Mouse (Mus musculus) forebrain, embryonic 12.5 days (tissue): ENCODE data around the gene Hpca. TPM values are rescaled to one million over a fixed set of nuclear protein-coding genes. Genes with fewer than 3 reads are reported as not detected.

Source experiments
- ATAC-seq: fragments of 200-750 bp; cut with Nextera tagmentation; 2 replicates; pipeline ENCODE4 v1.8.0; 2017; ENCODE audit warnings: moderate TSS enrichment; ENCODE audit not compliant: low FRiP score
- H3K27ac ChIP-seq: fragments of 300-500 bp; sonication (generic); 2 replicates; pipeline ENCODE4 v1.5.1; 2016; ENCODE audit warnings: mild to moderate bottlenecking
- H3K27me3 ChIP-seq: fragments of 300-500 bp; sonication (generic); 2 replicates; pipeline ENCODE4 v1.6.1; 2016; ENCODE audit warnings: mild to moderate bottlenecking
- H3K36me3 ChIP-seq: fragments of 300-500 bp; sonication (generic); replicated peaks from 2 replicates; pipeline ENCODE4 v1.6.1; 2016; ENCODE audit warnings: mild to moderate bottlenecking
- H3K4me1 ChIP-seq: fragments of 300-500 bp; sonication (generic); 2 replicates; pipeline ENCODE4 v1.6.1; 2016
- H3K4me2 ChIP-seq: fragments of 300-500 bp; sonication (generic); 2 replicates; pipeline ENCODE4 v1.6.1; 2016; ENCODE audit warnings: mild to moderate bottlenecking, moderate library complexity
- H3K4me3 ChIP-seq: fragments of 300-500 bp; sonication (generic); replicated peaks from 2 replicates; pipeline ENCODE4 v1.5.1; 2016; ENCODE audit warnings: mild to moderate bottlenecking
- H3K9ac ChIP-seq: fragments of 300-500 bp; sonication (generic); 2 replicates; pipeline ENCODE4 v1.6.1; 2016; ENCODE audit warnings: mild to moderate bottlenecking
- H3K9me3 ChIP-seq: fragments of 300-500 bp; sonication (generic); 2 replicates; pipeline ENCODE4 v1.6.1; 2016
- WGBS: fragments of 180-500 bp; shearing (Covaris S2); methylation state at CpG from one replicate; pipeline ENCODE4 v1.1.7; 2016; 5-methylcytosine and 5-hydroxymethylcytosine counted together
- polyA plus RNA-seq: library from polyadenylated mRNA; unstranded; fragments of >200 nt; fragmentation: Nextera tagmentation; extraction: Ambion mirVana; gene quantifications from 2 replicates; pipeline ENCODE4 v1.2.1, GENCODE M21; 2016

The Hpca gene
- polyA plus RNA-seq = 6.0 and 6.4 TPM in 2 replicates

DNA sequence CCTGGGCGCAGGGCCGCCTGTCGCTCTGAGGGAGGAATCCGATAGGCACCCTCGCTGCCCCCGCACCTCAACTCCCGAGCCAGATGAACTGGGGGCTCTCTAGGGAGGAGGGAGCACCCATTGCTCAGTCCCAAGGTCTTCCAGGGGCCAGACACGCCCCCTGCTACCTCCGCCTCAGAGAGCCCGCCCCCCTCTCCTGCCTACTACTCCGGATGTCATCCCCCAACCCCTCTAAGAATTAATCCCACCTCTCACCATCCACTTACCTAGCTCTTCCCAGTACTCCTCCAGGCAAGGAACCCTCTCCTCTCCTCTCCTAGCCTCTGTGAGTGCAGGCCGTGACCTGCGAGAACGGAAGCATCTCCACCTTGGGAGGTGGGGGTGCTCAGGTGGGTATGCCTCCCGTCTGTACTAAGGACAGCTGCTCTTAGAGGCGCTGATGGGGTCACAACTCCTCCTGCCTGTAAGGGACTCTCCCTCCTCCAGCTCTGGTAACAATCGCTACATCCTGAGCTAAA lies at the start of gene Hpca:
Hpca (minus strand) TSS at position 468 of the 518 bp plus-strand sequence.
- peak; percentile 5; the same call in 1 of the 2 replicates for ATAC-seq
- Histone ChIP-seq H3K27me3 (peaks cover 89% of the 10 kb centered on the region), H3K9me3 (no peaks in the 10 kb centered on the region), H3K9ac (peak within 1 kb of the TSS; percentile 49), H3K27ac (no peak within 1 kb of the TSS), H3K4me3 (peak within 1 kb of the TSS; percentile 43), H3K4me1 (peaks cover 39% of the 10 kb centered on the region), H3K4me2 (peak within 1 kb of the TSS; percentile 85), H3K36me3 (no peaks in the 10 kb centered on the region)
- 2% methylated on average over 17 of the region's 17 CpGs for WGBS

DNA sequence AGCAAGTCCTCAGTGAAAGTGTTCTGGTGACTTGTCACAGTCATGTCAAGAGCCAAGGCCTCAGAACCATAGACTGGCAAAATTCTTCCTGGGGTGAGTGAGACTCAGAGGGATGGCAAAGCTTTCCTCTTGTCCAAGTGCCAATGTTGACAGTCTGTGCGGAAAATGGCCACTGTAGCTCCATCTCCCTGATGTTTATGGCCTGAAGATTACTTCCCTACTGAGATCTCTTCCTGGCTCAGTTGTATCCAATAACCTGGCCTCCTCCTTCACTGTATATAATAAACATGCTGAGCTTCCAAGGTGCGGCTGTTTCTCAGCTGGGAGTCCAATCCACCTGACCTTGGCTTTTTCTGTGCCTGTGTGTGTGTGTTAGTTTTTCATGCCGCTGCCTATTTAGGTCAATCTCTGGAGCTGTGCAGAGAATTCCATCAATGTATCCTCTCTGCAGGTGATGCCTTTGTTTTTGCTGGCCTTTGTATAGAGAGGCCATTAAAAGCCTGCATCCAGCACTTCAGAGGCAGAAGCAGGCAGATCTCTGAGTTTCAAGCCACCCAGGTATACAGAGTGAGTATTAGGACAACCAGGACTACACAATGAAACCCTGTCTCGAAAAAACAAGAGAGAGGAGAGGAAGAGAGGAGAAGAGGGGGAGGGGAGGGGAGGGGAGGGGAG lies 39.9 kb upstream of the Hpca start:
- H3K27ac ChIP-seq = no peak overlapping the region
- ATAC-seq = no peak
- H3K27me3 ChIP-seq = no peaks in the 10 kb centered on the region
- no peaks in the 10 kb centered on the region for H3K4me1 ChIP-seq
- peaks cover 28% of the 10 kb centered on the region for H3K36me3 ChIP-seq
- H3K9ac ChIP-seq = no peak overlapping the region
- H3K4me2 ChIP-seq = no peak overlapping the region
- 86% methylated on average over 4 of the region's 4 CpGs for WGBS
- no peak overlapping the region for H3K4me3 ChIP-seq
- H3K9me3 ChIP-seq = no peaks in the 10 kb centered on the region

DNA sequence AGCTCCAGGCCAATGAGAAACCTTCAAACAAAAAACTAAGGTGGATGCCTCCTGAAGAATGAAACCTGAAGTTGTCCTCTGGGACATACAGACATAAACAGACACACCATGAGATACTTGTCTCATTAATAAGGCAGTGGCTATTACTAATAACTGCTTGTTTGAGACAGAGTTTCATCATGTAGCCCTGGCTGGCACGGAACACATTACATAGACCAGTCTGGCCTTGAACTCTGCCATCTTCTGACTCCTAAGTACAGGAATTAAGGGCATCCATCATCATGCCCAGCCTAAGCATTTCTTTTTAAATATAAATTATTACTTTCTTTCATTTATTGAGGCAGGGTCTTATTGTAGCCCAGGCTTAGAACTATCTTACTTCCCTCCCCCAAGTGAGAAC lies 39.2 kb upstream of the Hpca start:
- no peak overlapping the region for H3K4me3 ChIP-seq
- WGBS = 97% methylated on average over 1 of the region's 1 CpGs
- H3K27me3 ChIP-seq = no peaks in the 10 kb centered on the region
- no peak overlapping the region for H3K9ac ChIP-seq
- no peak overlapping the region for H3K27ac ChIP-seq
- H3K4me1 ChIP-seq = no peaks in the 10 kb centered on the region
- no peaks in the 10 kb centered on the region for H3K9me3 ChIP-seq
- ATAC-seq = no peak
- no peak overlapping the region for H3K4me2 ChIP-seq
- H3K36me3 ChIP-seq = peaks cover 28% of the 10 kb centered on the region

DNA sequence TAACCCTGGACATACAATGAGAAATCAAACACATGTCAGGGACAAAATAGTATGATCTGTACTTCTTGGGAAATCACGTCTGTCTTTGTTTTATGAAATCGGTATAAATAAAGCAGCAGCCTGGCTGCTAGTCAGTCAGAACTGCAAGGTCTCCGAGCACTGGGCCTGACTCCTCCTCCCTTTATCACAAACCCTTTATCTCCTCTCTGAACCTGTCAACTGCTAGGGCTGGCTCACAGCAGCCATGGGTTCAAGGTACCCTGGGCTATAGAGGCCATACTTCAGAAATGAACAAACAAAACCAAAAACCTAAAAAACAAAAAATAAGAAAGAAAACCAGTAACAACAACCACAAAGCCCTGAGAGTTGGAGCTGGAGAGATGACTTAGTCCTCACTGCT lies 36.7 kb upstream of the Hpca start:
- H3K36me3 ChIP-seq = peaks cover 34% of the 10 kb centered on the region
- no peak for ATAC-seq
- no peak overlapping the region for H3K4me2 ChIP-seq

DNA sequence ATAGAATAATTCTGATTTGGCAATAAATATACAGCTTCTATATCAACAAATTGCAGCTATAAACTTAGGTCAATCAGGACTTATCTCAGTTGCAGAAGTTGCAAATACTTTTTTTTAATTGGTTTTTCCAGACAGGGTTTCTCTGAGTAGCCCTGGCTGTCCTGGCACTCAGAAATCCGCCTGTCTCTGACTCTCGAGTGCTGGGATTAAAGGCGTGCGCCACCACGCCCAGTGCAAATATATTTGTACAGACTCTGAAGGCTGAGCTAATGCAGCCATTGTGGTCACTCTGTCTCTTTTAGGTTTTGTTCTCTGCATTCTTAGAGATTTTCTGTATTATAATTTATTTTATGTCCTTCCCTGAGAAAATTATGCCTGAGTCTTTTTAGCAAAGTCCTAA lies 35.7 kb upstream of the Hpca start:
- Histone ChIP-seq H3K9me3 (no peaks in the 10 kb centered on the region), H3K36me3 (peaks cover 44% of the 10 kb centered on the region), H3K4me2 (no peak overlapping the region), H3K4me3 (no peak overlapping the region), H3K27ac (no peak overlapping the region), H3K27me3 (no peaks in the 10 kb centered on the region), H3K9ac (no peak overlapping the region), H3K4me1 (no peaks in the 10 kb centered on the region)
- WGBS = 92% methylated on average over 5 of the region's 5 CpGs
- ATAC-seq = no peak

More for the DNA sequence above, 36.7 kb upstream of the Hpca start:
- no peak overlapping the region for H3K27ac ChIP-seq
- WGBS = 71% methylated on average over 3 of the region's 3 CpGs
- H3K4me1 ChIP-seq = no peaks in the 10 kb centered on the region
- no peaks in the 10 kb centered on the region for H3K9me3 ChIP-seq
- no peaks in the 10 kb centered on the region for H3K27me3 ChIP-seq
- H3K9ac ChIP-seq = no peak overlapping the region
- no peak overlapping the region for H3K4me3 ChIP-seq

DNA sequence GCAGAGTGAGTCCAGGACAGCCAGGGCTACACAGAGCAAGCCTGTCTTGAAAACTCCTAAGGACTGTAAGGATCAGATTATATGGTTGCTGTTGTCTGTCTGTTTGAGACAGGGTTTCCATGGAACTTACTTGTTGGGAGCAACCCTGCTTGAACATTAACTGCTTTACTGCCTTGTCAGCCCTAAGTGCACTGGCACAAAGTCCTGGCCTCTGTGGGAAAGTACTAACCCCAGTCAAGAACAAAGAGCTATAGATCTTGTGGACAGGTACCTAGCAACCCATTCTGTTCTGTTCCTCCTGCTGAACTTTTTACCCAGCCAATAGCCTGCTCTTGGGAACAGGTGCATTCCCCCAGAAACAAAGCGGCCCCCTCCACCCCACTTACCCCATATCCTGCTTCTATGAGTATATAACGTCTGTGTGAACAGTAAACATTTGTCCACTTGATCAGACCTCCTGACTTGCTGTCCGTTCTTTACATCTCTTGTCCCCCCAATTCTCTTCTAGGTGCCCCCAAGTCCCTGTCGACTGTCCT lies 29.5 kb upstream of the Hpca start:
- H3K9ac ChIP-seq = no peak overlapping the region
- peaks cover 63% of the 10 kb centered on the region for H3K36me3 ChIP-seq
- no peak overlapping the region for H3K4me3 ChIP-seq
- no peaks in the 10 kb centered on the region for H3K9me3 ChIP-seq
- H3K27me3 ChIP-seq = no peaks in the 10 kb centered on the region
- H3K4me1 ChIP-seq = peaks cover 6% of the 10 kb centered on the region; the same call in 1 of the 2 replicates
- H3K4me2 ChIP-seq = no peak overlapping the region
- 93% methylated on average over 4 of the region's 4 CpGs for WGBS
- ATAC-seq = no peak
- H3K27ac ChIP-seq = no peak overlapping the region

DNA sequence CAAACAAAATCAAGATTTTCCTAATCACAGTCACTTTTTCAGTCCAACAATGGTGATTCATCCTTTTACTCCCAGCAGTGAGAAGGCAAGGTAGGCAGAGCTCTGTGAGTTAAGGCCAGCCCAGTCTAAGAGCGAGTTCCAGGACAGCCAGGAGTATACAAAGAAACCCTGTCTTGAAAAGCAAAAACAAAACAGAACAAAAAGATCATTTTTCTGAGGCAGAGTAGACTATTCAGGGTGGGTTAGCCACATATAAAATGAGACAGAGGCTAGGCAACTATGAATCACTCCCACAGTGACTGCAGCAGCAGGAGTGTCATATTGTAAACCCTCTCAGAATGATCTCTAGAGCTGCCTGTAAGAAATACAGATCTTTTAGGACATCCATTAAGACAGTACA lies 27.5 kb upstream of the Hpca start:
- Histone ChIP-seq H3K4me3 (no peak overlapping the region), H3K9ac (no peak overlapping the region), H3K27me3 (no peaks in the 10 kb centered on the region), H3K4me1 (peaks cover 18% of the 10 kb centered on the region), H3K4me2 (no peak overlapping the region), H3K9me3 (no peaks in the 10 kb centered on the region), H3K27ac (no peak overlapping the region), H3K36me3 (peaks cover 49% of the 10 kb centered on the region)
- ATAC-seq = no peak
- WGBS = 65% methylated on average over 1 of the region's 1 CpGs

DNA sequence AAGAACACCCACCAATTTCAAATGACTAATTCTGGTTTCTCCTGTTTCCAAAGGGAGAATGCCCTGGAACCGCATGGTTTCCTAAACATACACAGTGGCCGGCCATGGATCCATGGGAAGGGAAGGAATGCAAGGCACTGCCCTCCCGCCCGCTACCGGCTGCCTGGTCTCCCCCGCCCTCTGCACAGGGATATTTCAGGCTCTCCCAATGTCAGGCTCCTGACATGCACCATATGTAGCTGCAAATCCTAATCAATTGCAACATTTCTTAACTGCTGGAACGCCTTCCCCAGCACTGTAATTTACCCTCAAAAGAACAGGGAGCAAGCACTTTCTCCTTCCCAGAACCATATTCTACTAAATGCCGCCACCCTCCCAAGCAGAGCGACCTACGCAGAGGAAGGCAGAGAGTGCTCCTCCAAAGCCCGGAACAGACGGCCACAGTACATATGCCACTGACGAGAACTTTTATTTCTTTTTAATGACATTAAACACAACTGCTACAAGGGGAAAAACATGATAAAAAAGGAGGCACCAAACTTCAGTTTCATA lies 25.8 kb upstream of the Hpca start:
- H3K4me2 ChIP-seq = no peak overlapping the region
- no peaks in the 10 kb centered on the region for H3K9me3 ChIP-seq
- 90% methylated on average over 13 of the region's 13 CpGs for WGBS
- no peak overlapping the region for H3K4me3 ChIP-seq
- no peaks in the 10 kb centered on the region for H3K27me3 ChIP-seq
- peaks cover 35% of the 10 kb centered on the region for H3K36me3 ChIP-seq
- ATAC-seq = no peak
- no peak overlapping the region for H3K9ac ChIP-seq
- no peak overlapping the region for H3K27ac ChIP-seq
- peaks cover 26% of the 10 kb centered on the region for H3K4me1 ChIP-seq

DNA sequence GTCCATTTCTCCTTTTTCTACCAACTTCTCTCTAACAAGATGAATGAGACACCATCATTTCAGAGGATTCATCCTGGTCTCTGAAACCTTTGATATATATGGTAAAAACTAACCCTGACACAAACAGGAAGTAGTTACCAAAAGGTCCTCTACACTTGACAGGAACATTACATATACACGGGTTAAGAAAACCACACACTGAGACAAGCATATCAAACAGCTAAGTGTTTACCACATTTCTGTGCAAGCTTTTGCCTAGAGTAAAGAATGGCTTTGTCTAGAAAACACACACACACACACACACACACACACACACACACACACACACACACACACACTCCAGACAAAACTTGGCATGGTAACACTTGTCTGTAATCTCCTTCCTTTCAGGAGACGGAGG lies 24.6 kb upstream of the Hpca start:
- Histone ChIP-seq H3K4me2 (no peak overlapping the region), H3K27ac (no peak overlapping the region), H3K9ac (no peak overlapping the region), H3K27me3 (no peaks in the 10 kb centered on the region), H3K4me3 (no peak overlapping the region), H3K36me3 (peaks cover 24% of the 10 kb centered on the region), H3K9me3 (no peaks in the 10 kb centered on the region), H3K4me1 (peaks cover 29% of the 10 kb centered on the region)
- no peak for ATAC-seq
- WGBS = 81% methylated on average over 2 of the region's 2 CpGs

DNA sequence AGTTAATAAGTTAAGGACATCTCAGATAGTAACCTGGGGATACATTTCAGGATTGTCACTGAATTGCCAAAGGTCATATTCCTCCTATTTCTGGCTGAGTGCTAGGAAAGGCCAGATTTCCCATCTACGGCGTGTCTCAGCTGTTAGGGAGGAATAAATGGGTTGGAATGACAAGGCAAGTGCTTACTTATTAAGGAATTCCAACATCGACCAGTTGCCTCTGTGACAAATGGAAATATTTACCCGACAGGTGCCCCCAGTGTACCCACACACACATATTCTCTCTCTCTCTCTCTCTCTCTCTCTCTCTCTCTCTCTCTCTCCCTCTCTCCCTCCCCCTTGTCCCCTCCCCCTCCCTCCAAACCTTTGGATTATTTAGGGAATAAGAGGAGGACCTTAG lies 24.1 kb upstream of the Hpca start:
- peaks cover 19% of the 10 kb centered on the region for H3K36me3 ChIP-seq
- H3K4me1 ChIP-seq = peaks cover 29% of the 10 kb centered on the region
- 85% methylated on average over 4 of the region's 4 CpGs for WGBS
- H3K4me2 ChIP-seq = no peak overlapping the region
- H3K9ac ChIP-seq = no peak overlapping the region
- no peak overlapping the region for H3K27ac ChIP-seq
- ATAC-seq = no peak
- H3K9me3 ChIP-seq = no peaks in the 10 kb centered on the region
- H3K4me3 ChIP-seq = no peak overlapping the region
- no peaks in the 10 kb centered on the region for H3K27me3 ChIP-seq

DNA sequence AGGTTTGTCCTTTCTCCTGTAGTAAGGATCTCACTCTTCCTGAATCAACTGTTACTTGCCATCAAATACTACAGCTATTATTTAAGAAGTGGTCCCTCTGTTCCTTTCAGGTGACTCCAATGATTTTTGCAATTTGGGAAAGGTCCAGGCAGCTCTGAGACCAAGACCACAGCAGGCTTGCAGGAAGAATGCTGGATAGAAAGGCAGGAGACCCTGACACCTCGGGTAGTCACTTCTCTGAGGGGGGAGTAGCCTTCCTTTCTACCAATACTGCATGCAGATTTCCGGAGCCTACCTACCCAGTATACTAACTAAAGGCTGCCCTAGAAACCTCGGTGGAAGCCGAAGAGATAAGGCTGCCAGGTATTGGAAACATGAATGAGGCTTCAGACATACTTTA lies 23.6 kb upstream of the Hpca start:
- no peak overlapping the region for H3K9ac ChIP-seq
- H3K9me3 ChIP-seq = no peaks in the 10 kb centered on the region
- no peaks in the 10 kb centered on the region for H3K27me3 ChIP-seq
- peak overlapping the region; percentile 61; the same call in 1 of the 2 replicates for H3K27ac ChIP-seq
- H3K4me1 ChIP-seq = peaks cover 29% of the 10 kb centered on the region
- no peak overlapping the region for H3K4me3 ChIP-seq
- no peak for ATAC-seq
- WGBS = 81% methylated on average over 4 of the region's 4 CpGs
- H3K36me3 ChIP-seq = peaks cover 16% of the 10 kb centered on the region; the same call in 1 of the 2 replicates
- H3K4me2 ChIP-seq = no peak overlapping the region

DNA sequence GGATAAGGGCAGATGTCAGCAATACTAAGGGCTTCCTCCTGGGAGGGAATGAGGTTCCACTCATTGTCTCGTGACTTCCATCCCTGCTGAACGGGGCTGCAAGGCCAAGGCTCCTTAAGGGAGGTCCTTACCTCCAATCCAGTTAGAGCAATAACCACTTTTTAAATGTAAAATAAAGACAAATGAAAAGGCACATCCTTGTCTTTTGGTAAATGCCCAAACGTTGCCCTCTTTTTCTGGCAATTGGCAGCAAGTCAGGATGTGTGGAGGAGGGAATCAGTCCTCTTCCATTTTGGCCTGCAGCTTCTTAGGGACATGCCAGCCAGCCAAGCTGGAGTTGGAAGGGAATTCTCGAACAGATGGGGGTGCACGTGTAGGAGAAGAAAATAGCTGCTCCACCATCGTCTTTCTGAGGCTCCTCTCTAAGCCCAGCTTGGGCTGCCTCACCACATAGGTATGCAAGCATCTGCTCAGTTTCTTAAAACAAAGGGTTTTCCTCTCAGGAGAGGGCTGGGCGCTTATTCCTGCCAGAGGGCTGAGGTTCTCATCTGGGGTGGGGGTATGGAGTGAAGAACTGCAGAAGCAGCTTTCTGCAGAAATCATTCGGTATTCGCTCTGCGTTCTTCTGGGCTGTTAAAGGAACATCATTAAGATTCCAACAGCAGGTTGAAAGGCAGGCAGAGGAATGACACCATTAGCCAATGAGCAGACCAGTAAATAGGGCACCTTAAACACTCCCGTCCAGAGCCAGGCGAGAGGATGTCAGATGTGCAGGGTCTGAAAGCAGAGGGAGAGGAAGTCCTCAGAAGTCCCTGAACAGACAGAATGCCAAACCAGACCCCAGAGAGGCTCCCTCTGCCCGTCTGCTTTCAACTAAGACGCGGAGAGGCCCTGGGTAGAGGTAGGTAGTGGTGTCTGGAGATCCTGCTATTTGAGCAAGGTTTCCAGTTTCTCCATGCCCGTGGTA lies 22.8 kb upstream of the Hpca start:
- Histone ChIP-seq H3K36me3 (peaks cover 12% of the 10 kb centered on the region; the same call in 1 of the 2 replicates), H3K27ac (peak overlapping the region; percentile 61), H3K4me1 (peaks cover 29% of the 10 kb centered on the region), H3K9ac (no peak overlapping the region), H3K4me2 (no peak overlapping the region), H3K4me3 (no peak overlapping the region), H3K9me3 (no peaks in the 10 kb centered on the region), H3K27me3 (0 out of 2 replicates have a peak, but pooled peaks cover under 1% of the 10 kb centered on the region)
- ATAC-seq = peak; percentile 41; the same call in 1 of the 2 replicates
- WGBS = 55% methylated on average over 16 of the region's 16 CpGs
